Mouse (Mus musculus): ENCODE measurements at regions not wholly inside any gene's neighbourhood (a gene's known extent, or its start where the extent isn't known, plus 50 kb on each side); places are given as distances from the start of the nearest gene placed in this dataset.

DNA sequence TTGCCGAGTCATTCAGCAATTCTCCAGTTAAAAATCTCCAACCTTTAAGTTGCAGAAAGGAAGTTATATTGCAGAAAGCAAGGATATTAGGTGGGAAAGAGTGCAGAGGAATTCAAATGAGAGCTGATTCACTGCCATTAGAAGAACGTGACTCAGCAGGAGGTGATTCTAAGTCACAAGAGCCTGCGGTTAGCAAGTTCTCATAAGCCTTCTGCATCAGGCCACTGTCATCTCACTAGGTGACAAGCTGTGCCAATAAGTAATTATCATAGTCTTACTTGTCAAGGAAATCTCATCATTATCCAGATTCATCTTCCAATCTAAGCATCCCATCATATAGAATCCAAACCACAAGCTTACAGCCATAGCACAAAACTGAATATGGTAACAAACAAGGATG is 552.7 kb upstream of the Gulo start:
- TF ChIP-seq POLR2A (IDR thresholded peaks at IDR 0.05; ENCODE audit: control insufficient read depth, extremely low read depth, insufficient read depth, low read length, poor library complexity): no peak
- no peak for TF ChIP-seq CTCF (IDR thresholded peaks at IDR 0.05; ENCODE audit: borderline replicate concordance, control insufficient read depth, extremely low read depth, insufficient read depth, low read length, poor library complexity)
